Mouse (Mus musculus) small intestine, adult 2 months (tissue): ENCODE results near the gene Apoc2. TPM values are rescaled to one million over a fixed set of nuclear protein-coding genes. Genes with fewer than 3 reads are reported as not detected.

Experiments used
- H3K27ac ChIP-seq: fragments of 200-500 bp; 2 replicates; pipeline ENCODE4 v1.5.1; 2012; ENCODE audit warnings: low read depth, low read length, control low read depth, inconsistent platforms; ENCODE audit not compliant: insufficient read depth
- H3K27me3 ChIP-seq: fragments of 200-500 bp; 2 replicates; pipeline ENCODE4 v1.6.1; 2012; ENCODE audit warnings: mild to moderate bottlenecking, moderate library complexity, low read length, inconsistent platforms; ENCODE audit not compliant: control insufficient read depth, insufficient read depth
- H3K36me3 ChIP-seq: fragments of 200-500 bp; 2 replicates; pipeline ENCODE4 v1.6.1; 2012; ENCODE audit warnings: mild to moderate bottlenecking, low read length, control low read depth, inconsistent platforms; ENCODE audit not compliant: control insufficient read depth, insufficient read depth
- H3K4me1 ChIP-seq: fragments of 200-500 bp; 2 replicates; pipeline ENCODE4 v1.6.1; 2012; ENCODE audit warnings: low read length, inconsistent platforms, mixed read lengths; ENCODE audit not compliant: control insufficient read depth, insufficient read depth, insufficient read length
- H3K4me3 ChIP-seq: fragments of 200-500 bp; 2 replicates; pipeline ENCODE4 v1.5.1; 2012; ENCODE audit warnings: low read depth, mild to moderate bottlenecking, control low read depth, inconsistent platforms, low read length, moderate library complexity
- CTCF ChIP-seq: fragments of 200-500 bp; IDR thresholded peaks from 2 replicates; pipeline ENCODE4 v1.5.1; 2012; ENCODE audit warnings: low read depth, mild to moderate bottlenecking, control low read depth, inconsistent platforms, low read length, moderate library complexity, mixed read lengths; ENCODE audit not compliant: insufficient replicate concordance, insufficient read length; ENCODE audit errors: extremely low read depth
- POLR2A ChIP-seq: fragments of 200-500 bp; IDR thresholded peaks from 2 replicates; pipeline ENCODE4 v1.6.1; 2012; ENCODE audit warnings: low read depth, mild to moderate bottlenecking, control low read depth, inconsistent platforms, low read length, moderate library complexity
- WGBS: fragments of 180-500 bp; shearing (Covaris S2); methylation state at CpG from one replicate; pipeline ENCODE4 v1.1.7; 2018; 5-methylcytosine and 5-hydroxymethylcytosine counted together
- polyA plus RNA-seq: library from polyadenylated mRNA; depleted of rRNA; stranded (reverse); fragments of >200 nt; gene quantifications from 2 replicates; pipeline ENCODE4 v1.2.3, GENCODE M21; 2012

Gene Apoc2
- polyA plus RNA-seq, 1 experiment, result 1,337 TPM

GRCm38 (mm10) chr7:19664955-19665841 lies 12.5 kb downstream of the Apoc2 start, which contains the start of gene Clptm1:
TSS of gene Clptm1 (minus strand) at chr7:19665033.
- TF ChIP-seq CTCF (no peak), POLR2A (peak; percentile 76; the same call in 1 of the 2 replicates)
- Histone ChIP-seq H3K36me3 (peaks cover 3% of the 10 kb centered on the region), H3K4me3 (peak within 1 kb of the TSS; percentile 95), H3K27ac (peak within 1 kb of the TSS; percentile 94), H3K4me1 (peaks cover 10% of the 10 kb centered on the region; the same call in 1 of the 2 replicates), H3K27me3 (no peaks in the 10 kb centered on the region)
- under 1% methylated on average over 62 of the region's 63 CpGs for WGBS

- peaks cover 3% of the 10 kb centered on the region for H3K36me3 ChIP-seq
- no peak overlapping the region for H3K27ac ChIP-seq
- peak overlapping the region; percentile 95 for H3K4me3 ChIP-seq
- under 1% methylated on average over 37 of the region's 37 CpGs for WGBS
- no peaks in the 10 kb centered on the region for H3K27me3 ChIP-seq
- H3K4me1 ChIP-seq, result peaks cover 10% of the 10 kb centered on the region; the same call in 1 of the 2 replicates
- TF ChIP-seq POLR2A (no peak; the same call in 1 of the 2 replicates), CTCF (no peak)
Observed at GRCm38 (mm10) chr7:19664455-19664954, 13.2 kb downstream of the Apoc2 start.

GRCm38 (mm10) chr7:19663940-19664339 lies 13.8 kb downstream of the Apoc2 start:
- Histone ChIP-seq H3K4me1 (peaks cover 7% of the 10 kb centered on the region; the same call in 1 of the 2 replicates), H3K27me3 (no peaks in the 10 kb centered on the region), H3K4me3 (peak overlapping the region; percentile 95), H3K36me3 (peaks cover 3% of the 10 kb centered on the region), H3K27ac (no peak overlapping the region)
- TF ChIP-seq CTCF (no peak), POLR2A (no peak)
- 12% methylated on average over 8 of the region's 8 CpGs for WGBS

GRCm38 (mm10) chr7:19652614-19653013 lies 25.1 kb downstream of the Apoc2 start:
- Histone ChIP-seq H3K27me3 (no peaks in the 10 kb centered on the region), H3K27ac (no peak overlapping the region), H3K4me1 (peaks cover 3% of the 10 kb centered on the region; the same call in 1 of the 2 replicates), H3K4me3 (no peak overlapping the region), H3K36me3 (peaks cover 49% of the 10 kb centered on the region)
- 91% methylated on average over 2 of the region's 2 CpGs for WGBS
- no peak for TF ChIP-seq POLR2A
- no peak for TF ChIP-seq CTCF

GRCm38 (mm10) chr7:19651063-19651786 lies 26.5 kb downstream of the Apoc2 start:
- H3K4me3 ChIP-seq, result no peak overlapping the region
- peaks cover 56% of the 10 kb centered on the region for H3K36me3 ChIP-seq
- H3K27me3 ChIP-seq, result no peaks in the 10 kb centered on the region
- H3K27ac ChIP-seq, result no peak overlapping the region
- H3K4me1 ChIP-seq, result peaks cover 3% of the 10 kb centered on the region; the same call in 1 of the 2 replicates
- TF ChIP-seq CTCF, result no peak
- no peak for TF ChIP-seq POLR2A
- 71% methylated on average over 6 of the region's 6 CpGs for WGBS

- no peaks in the 10 kb centered on the region for H3K27me3 ChIP-seq
- H3K27ac ChIP-seq, result no peak overlapping the region
- H3K36me3 ChIP-seq, result peaks cover 82% of the 10 kb centered on the region
- TF ChIP-seq CTCF (no peak), POLR2A (no peak)
- WGBS, result 90% methylated on average over 4 of the region's 4 CpGs
- H3K4me3 ChIP-seq, result no peak overlapping the region
- peaks cover 3% of the 10 kb centered on the region; the same call in 1 of the 2 replicates for H3K4me1 ChIP-seq
Observed at GRCm38 (mm10) chr7:19641223-19641622, 36.5 kb downstream of the Apoc2 start.
